Mouse (Mus musculus) kidney, embryonic 16.5 days (tissue): ENCODE data around the gene Tmem41b. TPM values are rescaled to one million over a fixed set of nuclear protein-coding genes. Genes with fewer than 3 reads are reported as not detected.

Experiments
- ATAC-seq: fragments of 200-750 bp; cut with Nextera tagmentation; 2 replicates; pipeline ENCODE4 v1.8.0; 2017; ENCODE audit warnings: moderate TSS enrichment; ENCODE audit not compliant: low FRiP score, low TSS enrichment
- H3K27ac ChIP-seq: fragments of 300-500 bp; sonication (generic); 2 replicates; pipeline ENCODE4 v1.5.1; 2014; ENCODE audit warnings: low read length
- H3K27me3 ChIP-seq: fragments of 300-500 bp; sonication (generic); 2 replicates; pipeline ENCODE4 v1.6.1; 2014; ENCODE audit warnings: low read length, control low read depth, mixed read lengths; ENCODE audit not compliant: insufficient read depth
- H3K36me3 ChIP-seq: fragments of 300-500 bp; sonication (generic); 2 replicates; pipeline ENCODE4 v1.6.1; 2014; ENCODE audit warnings: low read length, control low read depth, mixed read lengths; ENCODE audit not compliant: insufficient read depth
- H3K4me1 ChIP-seq: fragments of 300-500 bp; sonication (generic); 2 replicates; pipeline ENCODE4 v1.6.1; 2014; ENCODE audit warnings: low read length, control low read depth, mixed read lengths; ENCODE audit not compliant: insufficient read depth
- H3K4me2 ChIP-seq: fragments of 300-500 bp; sonication (generic); replicated peaks from 2 replicates; pipeline ENCODE4 v1.6.1; 2014; ENCODE audit warnings: low read depth, low read length
- H3K4me3 ChIP-seq: fragments of 300-500 bp; sonication (generic); 2 replicates; pipeline ENCODE4 v1.5.1; 2014; ENCODE audit warnings: mild to moderate bottlenecking, low read length
- H3K9ac ChIP-seq: fragments of 300-500 bp; sonication (generic); replicated peaks from 2 replicates; pipeline ENCODE4 v1.6.1; 2014; ENCODE audit warnings: low read length
- H3K9me3 ChIP-seq: fragments of 300-500 bp; sonication (generic); 2 replicates; pipeline ENCODE4 v1.6.1; 2016; ENCODE audit warnings: low read length, control low read depth
- WGBS: fragments of 180-500 bp; shearing (Covaris S2); extraction: QIAGEN DNeasy Blood & Tissue Kit; methylation state at CpG from one replicate; pipeline ENCODE4 v1.1.7; 2014; 5-methylcytosine and 5-hydroxymethylcytosine counted together
- polyA plus RNA-seq: library from polyadenylated mRNA; unstranded; fragments of >200 nt; fragmentation: Nextera tagmentation; extraction: Ambion mirVana; gene quantifications from 2 replicates; pipeline ENCODE4 v1.2.1, GENCODE M21; 2015

Tmem41b gene
- polyA plus RNA-seq, 1 experiment from 2014 or later, result 65.8 TPM

GRCm38 (mm10) chr7:109962596-109962995, 24.1 kb downstream of the Tmem41b start:
- 50% methylated on average over 4 of the region's 4 CpGs for WGBS
- Histone ChIP-seq H3K4me1 (peaks cover 21% of the 10 kb centered on the region), H3K4me2 (no peak overlapping the region), H3K4me3 (no peak overlapping the region), H3K27me3 (no peaks in the 10 kb centered on the region), H3K9me3 (no peaks in the 10 kb centered on the region), H3K9ac (no peak overlapping the region), H3K27ac (peak overlapping the region; percentile 62), H3K36me3 (no peaks in the 10 kb centered on the region)
- ATAC-seq, result no peak

GRCm38 (mm10) chr7:109961570-109961969, 25.2 kb downstream of the Tmem41b start:
- Histone ChIP-seq H3K9me3 (no peaks in the 10 kb centered on the region), H3K4me1 (peaks cover 23% of the 10 kb centered on the region), H3K27ac (no peak overlapping the region), H3K36me3 (no peaks in the 10 kb centered on the region), H3K4me2 (no peak overlapping the region), H3K27me3 (no peaks in the 10 kb centered on the region), H3K9ac (no peak overlapping the region), H3K4me3 (no peak overlapping the region)
- no peak for ATAC-seq
- 74% methylated on average over 2 of the region's 2 CpGs for WGBS

- Histone ChIP-seq H3K9ac (peak overlapping the region; percentile 94), H3K27me3 (no peaks in the 10 kb centered on the region), H3K27ac (peak overlapping the region; percentile 92), H3K4me3 (peak overlapping the region; percentile 82), H3K36me3 (no peaks in the 10 kb centered on the region), H3K4me1 (peaks cover 23% of the 10 kb centered on the region), H3K9me3 (no peaks in the 10 kb centered on the region), H3K4me2 (peak overlapping the region; percentile 85)
- no peak for ATAC-seq
- 12% methylated on average over 13 of the region's 13 CpGs for WGBS
Measured at GRCm38 (mm10) chr7:109960613-109961154, 26.0 kb downstream of the Tmem41b start.

GRCm38 (mm10) chr7:109959716-109960612, 26.8 kb downstream of the Tmem41b start, which contains the start of gene Dennd5a:
Gene Dennd5a (minus strand): TSS chr7:109960470.
- peak within 1 kb of the TSS; percentile 85 for H3K4me2 ChIP-seq
- WGBS, result under 1% methylated on average over 76 of the region's 107 CpGs
- peak within 1 kb of the TSS; percentile 94 for H3K9ac ChIP-seq
- no peaks in the 10 kb centered on the region for H3K36me3 ChIP-seq
- H3K4me3 ChIP-seq, result peak within 1 kb of the TSS; percentile 82
- H3K9me3 ChIP-seq, result no peaks in the 10 kb centered on the region
- H3K27ac ChIP-seq, result peak within 1 kb of the TSS; percentile 92
- no peaks in the 10 kb centered on the region for H3K27me3 ChIP-seq
- ATAC-seq, result peak; percentile 95
- peaks cover 30% of the 10 kb centered on the region for H3K4me1 ChIP-seq

- Histone ChIP-seq H3K36me3 (no peaks in the 10 kb centered on the region), H3K4me3 (peak overlapping the region; percentile 82), H3K9me3 (no peaks in the 10 kb centered on the region), H3K27me3 (no peaks in the 10 kb centered on the region), H3K4me2 (peak overlapping the region; percentile 85), H3K27ac (peak overlapping the region; percentile 92), H3K4me1 (peaks cover 36% of the 10 kb centered on the region), H3K9ac (peak overlapping the region; percentile 94)
- ATAC-seq, result peak; percentile 18; the same call in 1 of the 2 replicates
- 5% methylated on average over 18 of the region's 18 CpGs for WGBS
Measured at GRCm38 (mm10) chr7:109958843-109959715, 27.6 kb downstream of the Tmem41b start.

- Histone ChIP-seq H3K27me3 (no peaks in the 10 kb centered on the region), H3K4me2 (peak overlapping the region; percentile 85), H3K36me3 (no peaks in the 10 kb centered on the region), H3K4me3 (peak overlapping the region; percentile 82), H3K9me3 (no peaks in the 10 kb centered on the region), H3K9ac (peak overlapping the region; percentile 94), H3K4me1 (peaks cover 36% of the 10 kb centered on the region), H3K27ac (no peak overlapping the region; the same call in 1 of the 2 replicates)
- no peak for ATAC-seq
- WGBS, result 67% methylated on average over 8 of the region's 8 CpGs
Measured at GRCm38 (mm10) chr7:109957996-109958789, 28.5 kb downstream of the Tmem41b start.

- no peaks in the 10 kb centered on the region for H3K27me3 ChIP-seq
- no peaks in the 10 kb centered on the region for H3K9me3 ChIP-seq
- WGBS, result 57% methylated on average over 6 of the region's 6 CpGs
- no peak overlapping the region for H3K4me2 ChIP-seq
- no peak overlapping the region for H3K27ac ChIP-seq
- H3K4me3 ChIP-seq, result no peak overlapping the region
- peaks cover 32% of the 10 kb centered on the region for H3K4me1 ChIP-seq
- H3K36me3 ChIP-seq, result no peaks in the 10 kb centered on the region
- no peak for ATAC-seq
- 0 out of 2 replicates have a peak overlapping the region, but pooled peaks have one; percentile 2 for H3K9ac ChIP-seq
Measured at GRCm38 (mm10) chr7:109954622-109955401, 31.9 kb downstream of the Tmem41b start.

- no peaks in the 10 kb centered on the region for H3K27me3 ChIP-seq
- no peak overlapping the region for H3K4me2 ChIP-seq
- H3K4me1 ChIP-seq, result peaks cover 21% of the 10 kb centered on the region
- no peak for ATAC-seq
- no peaks in the 10 kb centered on the region for H3K36me3 ChIP-seq
- WGBS, result 52% methylated on average over 4 of the region's 4 CpGs
- H3K9ac ChIP-seq, result no peak overlapping the region
- H3K9me3 ChIP-seq, result no peaks in the 10 kb centered on the region
- H3K4me3 ChIP-seq, result no peak overlapping the region
- H3K27ac ChIP-seq, result no peak overlapping the region
Measured at GRCm38 (mm10) chr7:109951297-109951696, 35.4 kb downstream of the Tmem41b start.
